Mouse (Mus musculus): ENCODE results near the gene Sf3a1. TPM values are rescaled to one million over a fixed set of nuclear protein-coding genes. Genes with fewer than 3 reads are reported as not detected.
"Not testable (repeated sequence)": the region's sequence is repeated elsewhere in the genome, so short reads cannot be mapped to it uniquely, and the experiment has no call there.

Gene Sf3a1
- total RNA-seq, 4 experiments from 2014 or later = 57.1 to 70.2 (median 61.6) TPM

GRCm38 (mm10) chr11:4184251-4184952 is 24.3 kb downstream of the Sf3a1 start:
- DNase-seq (ENCODE audit: low spot score in 2 of 2) = no peak

- DNase-seq (ENCODE audit: low spot score in 2 of 2) = not testable (repeated sequence)
These were observed 25.3 kb downstream of the Sf3a1 start for GRCm38 (mm10) chr11:4185480-4185879.

GRCm38 (mm10) chr11:4186486-4187317 is 26.6 kb downstream of the Sf3a1 start, which contains the start of gene Tbc1d10a:
Gene Tbc1d10a, plus strand, starts transcription at chr11:4186789.
- DNase-seq (ENCODE audit: low spot score in 2 of 2) = peak; percentile 87 to 98

- no peak for DNase-seq (ENCODE audit: low spot score in 2 of 2)
These were observed 27.2 kb downstream of the Sf3a1 start for GRCm38 (mm10) chr11:4187318-4187700.

- no peak for DNase-seq (ENCODE audit: low spot score in 2 of 2)
These were observed 29.0 kb downstream of the Sf3a1 start for GRCm38 (mm10) chr11:4189182-4189581.

- no peak for DNase-seq (ENCODE audit: low spot score in 2 of 2)
These were observed 30.5 kb downstream of the Sf3a1 start for GRCm38 (mm10) chr11:4190677-4191076.

DNA sequence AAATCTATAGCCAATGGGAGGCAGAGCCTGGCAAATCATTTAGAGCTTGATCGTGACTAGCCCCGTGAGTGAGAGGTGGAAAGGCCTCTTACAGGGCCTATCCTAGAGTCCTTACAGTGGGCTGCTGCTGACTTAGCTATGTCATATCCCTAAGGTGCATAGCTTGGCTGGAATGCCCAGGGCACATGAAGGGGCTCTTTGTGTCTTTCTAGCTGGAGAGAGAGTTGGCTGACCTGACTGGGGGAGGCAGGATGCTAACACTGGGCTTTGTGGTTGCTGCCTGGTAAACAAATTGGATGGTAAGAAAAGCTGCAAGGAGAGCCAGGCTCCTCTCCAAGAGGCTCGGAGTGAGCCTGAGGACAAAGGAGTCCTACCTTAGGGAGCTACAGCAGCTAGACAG is 32.6 kb downstream of the Sf3a1 start:
- no peak for DNase-seq (ENCODE audit: low spot score in 2 of 2)

GRCm38 (mm10) chr11:4193420-4193819 is 33.3 kb downstream of the Sf3a1 start:
- DNase-seq (ENCODE audit: low spot score in 2 of 2) = no peak

DNA sequence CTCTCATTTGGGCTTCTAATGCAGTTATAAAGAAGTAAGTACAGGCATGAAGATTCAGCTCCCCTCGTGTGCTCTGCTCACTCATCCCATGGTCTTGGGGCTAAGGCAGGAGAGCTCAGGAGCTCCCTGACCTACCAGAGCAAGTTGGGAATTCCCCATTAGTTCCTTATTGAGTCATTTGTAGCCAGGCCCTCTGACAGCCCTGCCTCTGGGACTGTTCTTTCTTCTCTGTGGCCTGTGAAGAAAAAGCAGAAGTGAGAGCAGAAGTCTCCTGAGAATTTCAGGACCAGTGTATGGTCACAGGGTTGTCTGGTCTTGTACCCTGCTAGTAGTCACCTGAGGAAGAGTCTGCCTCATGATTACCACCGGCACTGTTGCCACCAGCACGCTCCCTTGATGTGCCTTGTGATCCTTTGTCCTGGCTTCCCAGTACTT is 35.5 kb downstream of the Sf3a1 start:
- DNase-seq (ENCODE audit: low spot score in 2 of 2) = no peak

GRCm38 (mm10) chr11:4196636-4197035 is 36.5 kb downstream of the Sf3a1 start:
- DNase-seq (ENCODE audit: low spot score in 2 of 2) = no peak

DNA sequence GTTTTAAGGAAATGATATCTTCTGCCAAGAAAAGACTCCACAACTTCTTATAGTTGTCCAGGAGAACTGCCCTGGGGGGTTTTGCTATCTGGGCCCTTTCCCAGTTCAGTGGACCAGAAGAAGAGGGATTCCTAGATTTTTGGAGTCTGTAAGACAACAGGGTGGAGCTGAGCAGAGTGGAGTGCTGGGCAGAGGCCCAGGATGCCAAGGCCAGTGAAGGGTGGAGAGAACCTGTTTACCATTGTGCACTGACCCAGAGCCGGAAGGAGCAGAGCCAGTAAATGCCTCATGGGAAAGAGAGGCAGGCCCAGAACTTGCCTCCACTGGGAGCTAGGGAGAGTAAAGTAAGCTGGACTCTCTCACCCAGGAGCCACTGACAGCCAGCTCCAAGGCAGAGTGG is 37.5 kb downstream of the Sf3a1 start:
- DNase-seq (ENCODE audit: low spot score in 2 of 2) = no peak

- DNase-seq (ENCODE audit: low spot score in 2 of 2) = no peak
These were observed 42.0 kb downstream of the Sf3a1 start for GRCm38 (mm10) chr11:4201981-4202700.

DNA sequence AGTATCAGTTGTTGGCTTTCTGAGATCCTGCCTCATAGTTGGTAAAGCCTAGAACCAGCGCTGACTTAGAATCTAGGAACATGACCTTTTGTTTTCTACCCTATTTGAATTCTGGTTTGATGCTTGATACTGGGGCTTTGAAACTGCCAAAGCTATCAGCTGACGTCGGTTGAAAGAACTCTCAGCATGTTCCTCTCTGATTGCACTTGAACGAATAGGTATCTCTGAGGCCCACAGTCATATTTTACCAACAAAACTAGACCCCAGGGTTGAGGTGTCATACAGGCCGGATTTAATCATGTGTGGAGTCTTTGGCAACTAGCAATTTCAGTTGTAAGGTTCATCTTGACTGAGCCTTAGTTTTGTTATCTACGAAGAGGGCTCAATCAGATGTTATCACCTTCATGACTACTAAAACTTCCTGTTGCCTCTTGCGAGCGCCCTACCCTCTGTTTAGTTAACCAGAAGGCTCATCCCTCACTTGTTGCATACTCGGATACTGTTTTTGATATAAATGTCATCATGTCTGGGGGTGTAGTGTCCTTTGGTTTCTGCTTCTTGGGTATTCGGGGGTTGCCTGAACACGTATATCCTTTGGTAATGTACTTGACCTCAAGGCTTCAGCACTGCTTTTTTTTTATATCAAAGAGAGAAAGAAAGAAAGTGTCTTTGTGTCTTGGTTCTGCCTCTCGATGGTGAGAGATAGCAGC is 43.0 kb downstream of the Sf3a1 start:
- DNase-seq (ENCODE audit: low spot score in 2 of 2) = no peak

GRCm38 (mm10) chr11:4203705-4204074 is 43.5 kb downstream of the Sf3a1 start:
- DNase-seq (ENCODE audit: low spot score in 2 of 2) = no peak

- DNase-seq (ENCODE audit: low spot score in 2 of 2) = no peak
These were observed 45.0 kb downstream of the Sf3a1 start for GRCm38 (mm10) chr11:4205097-4205655.

GRCm38 (mm10) chr11:4205951-4206350 is 45.8 kb downstream of the Sf3a1 start:
- DNase-seq (ENCODE audit: low spot score in 2 of 2) = no peak

DNA sequence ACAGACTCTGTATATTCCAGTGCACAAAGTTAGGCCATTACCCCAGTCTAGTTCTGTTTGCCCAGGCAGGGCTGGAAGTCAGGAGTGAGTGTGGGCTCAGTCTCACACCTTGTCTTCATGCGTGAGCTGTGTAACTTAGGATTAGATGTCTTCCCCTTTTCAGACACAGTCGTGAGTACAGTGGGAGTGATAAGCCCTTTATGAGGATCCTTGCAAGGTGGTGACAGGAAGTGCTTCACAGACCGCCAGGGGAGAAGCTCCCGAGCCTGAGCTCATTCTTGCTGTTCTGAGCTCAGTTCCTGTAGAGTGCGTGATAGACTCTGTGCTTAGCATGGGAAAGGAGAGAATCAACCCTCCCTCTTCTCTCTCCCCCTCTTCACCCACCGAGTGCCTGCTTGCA is 46.4 kb downstream of the Sf3a1 start:
- DNase-seq (ENCODE audit: low spot score in 2 of 2) = no peak

DNA sequence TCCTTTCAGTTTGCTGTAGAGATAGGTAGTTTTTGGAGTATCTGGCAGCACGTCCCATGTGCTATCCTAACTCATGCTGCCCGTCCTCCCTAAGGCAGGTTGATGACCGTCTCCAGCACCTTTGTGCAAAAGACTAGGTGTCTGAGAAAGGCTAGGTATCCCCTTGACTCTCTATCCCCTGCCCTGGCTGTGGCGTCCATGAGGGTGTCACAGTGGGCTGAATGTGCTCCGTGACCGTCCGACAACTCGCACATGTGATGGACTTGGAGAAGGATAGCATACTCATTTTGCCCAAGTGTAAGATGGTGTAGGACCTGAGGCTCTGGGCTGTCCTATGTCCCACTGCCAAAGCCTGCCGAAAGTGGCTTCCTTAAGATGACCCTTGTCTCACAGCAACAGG is 47.5 kb downstream of the Sf3a1 start:
- no peak for DNase-seq (ENCODE audit: low spot score in 2 of 2)

- no peak for DNase-seq (ENCODE audit: low spot score in 2 of 2)
These were observed 49.4 kb downstream of the Sf3a1 start for GRCm38 (mm10) chr11:4209556-4209955.

DNA sequence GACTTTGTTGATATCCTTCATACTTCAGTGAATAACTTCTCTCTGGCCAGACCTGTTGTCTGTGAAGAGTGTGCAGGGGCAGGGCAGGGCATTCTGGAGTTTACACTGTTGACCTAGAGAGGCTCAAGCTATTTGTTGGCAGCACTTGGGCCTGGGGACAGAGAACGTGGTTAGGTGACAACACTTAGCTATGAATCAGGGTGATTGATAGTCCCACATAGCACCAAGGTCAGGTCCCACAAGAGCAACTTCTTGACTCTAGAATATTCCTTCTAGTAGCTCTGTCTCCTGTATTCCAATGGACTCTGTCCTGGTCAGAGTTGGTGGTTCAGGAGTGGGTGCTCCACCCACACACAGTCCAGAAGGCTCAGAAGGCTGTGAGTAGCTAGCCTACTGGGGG is 50.6 kb downstream of the Sf3a1 start:
- DNase-seq (ENCODE audit: low spot score in 2 of 2) = no peak

- no peak for DNase-seq (ENCODE audit: low spot score in 2 of 2)
These were observed 53.0 kb downstream of the Sf3a1 start for GRCm38 (mm10) chr11:4213107-4213506.

Data from left cerebral cortex, adult 8-10 months (tissue).